Mouse (Mus musculus): ENCODE results near the gene Cpa1. TPM values are rescaled to one million over a fixed set of nuclear protein-coding genes. Genes with fewer than 3 reads are reported as not detected.

Cpa1 gene
- polyA plus RNA-seq, 1 experiment: not detected

GRCm38 (mm10) chr6:30694209-30694608 is 55.2 kb downstream of the Cpa1 start:
- Histone ChIP-seq H3K4me3 (ENCODE audit: control insufficient read depth, insufficient read depth, low read length) (no peak overlapping the region), H3K27me3 (ENCODE audit: control insufficient read depth, insufficient read depth, low read length) (no peaks in the 10 kb centered on the region), H3K4me1 (replicated peaks; ENCODE audit: control insufficient read depth, insufficient read depth, low read length) (peaks cover 5% of the 10 kb centered on the region), H3K36me3 (ENCODE audit: control insufficient read depth, insufficient read depth, low read length) (no peaks in the 10 kb centered on the region), H3K27ac (ENCODE audit: control insufficient read depth, insufficient read depth, low read length) (no peak overlapping the region)
- no peak for DNase-seq
- TF ChIP-seq POLR2A (IDR thresholded peaks at IDR 0.05; ENCODE audit: control insufficient read depth, extremely low read depth, insufficient read depth, low read length, poor library complexity) (no peak), CTCF (IDR thresholded peaks at IDR 0.05; ENCODE audit: borderline replicate concordance, control insufficient read depth, extremely low read depth, insufficient read depth, low read length, poor library complexity) (no peak)
- WGBS: 62% methylated on average over 6 of the region's 6 CpGs

Other genes with a start within 250 kb of the Cpa1 start
- gene Zc3hc1, start 248.2 kb upstream of the Cpa1 start, polyA plus RNA-seq (2012; rRNA removed): 24.2 and 27.3 TPM in 2 replicates
- 25.5 and 29.7 TPM in 2 replicates for gene Klhdc10, start 237.3 kb upstream of the Cpa1 start, polyA plus RNA-seq (2012; rRNA removed)
- 79.5 and 80.2 TPM in 2 replicates for gene Tmem209, start 129.4 kb upstream of the Cpa1 start, polyA plus RNA-seq (2012; rRNA removed)
- gene Ssmem1, start 129.4 kb upstream of the Cpa1 start, polyA plus RNA-seq (2012; rRNA removed): not detected in 2 replicates
- gene Cpa2, start 97.6 kb upstream of the Cpa1 start, polyA plus RNA-seq (2012; rRNA removed): not detected in 2 replicates
- gene Cpa4, start 70.8 kb upstream of the Cpa1 start, polyA plus RNA-seq (2012; rRNA removed): 0.11 and 0.17 TPM in 2 replicates
- 0.10 TPM in 1 of 2 replicates, not detected in the other for gene Cpa5, start 28.2 kb upstream of the Cpa1 start, polyA plus RNA-seq (2012; rRNA removed)
- 6.6 TPM in 2 replicates for gene Cep41, start 54.5 kb downstream of the Cpa1 start, polyA plus RNA-seq (2012; rRNA removed)
- gene Mest, start 84.3 kb downstream of the Cpa1 start, polyA plus RNA-seq (2012; rRNA removed): 7.2 and 13.3 TPM in 2 replicates

All from thymus, adult 2 months (tissue).